Mouse (Mus musculus): ENCODE data around the gene Mrpl48. TPM values are rescaled to one million over a fixed set of nuclear protein-coding genes. Genes with fewer than 3 reads are reported as not detected.

The Mrpl48 gene
- total RNA-seq, 4 experiments from 2014 or later: 69.4 to 78.5 (median 76.5) TPM

DNA sequence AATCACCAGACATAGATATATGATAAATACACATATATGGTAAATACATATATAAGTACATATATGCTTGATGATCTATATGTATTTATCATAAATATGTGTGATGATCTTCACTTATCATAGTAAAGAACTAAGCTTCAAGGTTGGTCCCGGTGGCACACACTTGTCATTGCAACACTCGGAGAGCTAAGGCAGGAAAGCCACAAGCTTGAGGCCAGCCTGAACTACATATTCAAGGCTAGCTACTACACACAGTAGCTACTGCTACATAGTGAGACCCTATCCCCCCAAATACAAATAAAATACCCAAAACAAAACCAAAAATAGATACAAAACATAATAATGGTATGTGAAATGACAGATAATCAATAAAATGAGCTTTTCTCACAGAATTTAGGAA, 72.3 kb downstream of the Mrpl48 start:
- no peak for DNase-seq (ENCODE audit: low spot score)

DNA sequence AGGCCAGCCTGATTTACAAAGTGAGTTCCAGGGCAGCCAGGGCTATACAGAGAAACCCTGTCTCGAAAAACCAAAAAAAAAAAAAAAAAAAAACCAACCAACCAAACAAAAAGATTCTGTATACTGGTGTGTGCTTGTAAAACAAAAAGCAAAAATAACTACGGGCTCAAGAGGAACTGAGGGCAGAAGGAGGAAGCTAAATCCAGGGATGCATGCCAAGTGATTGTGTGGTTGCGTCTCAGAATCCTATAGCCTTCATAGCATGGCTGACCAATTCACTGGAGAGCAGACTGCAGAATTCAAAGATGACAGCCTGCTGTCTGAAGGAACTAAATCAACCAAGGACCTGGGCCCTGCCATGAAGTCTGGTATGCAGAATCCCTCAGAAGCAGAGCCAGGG, 73.9 kb downstream of the Mrpl48 start:
- DNase-seq (ENCODE audit: low spot score): no peak

DNA sequence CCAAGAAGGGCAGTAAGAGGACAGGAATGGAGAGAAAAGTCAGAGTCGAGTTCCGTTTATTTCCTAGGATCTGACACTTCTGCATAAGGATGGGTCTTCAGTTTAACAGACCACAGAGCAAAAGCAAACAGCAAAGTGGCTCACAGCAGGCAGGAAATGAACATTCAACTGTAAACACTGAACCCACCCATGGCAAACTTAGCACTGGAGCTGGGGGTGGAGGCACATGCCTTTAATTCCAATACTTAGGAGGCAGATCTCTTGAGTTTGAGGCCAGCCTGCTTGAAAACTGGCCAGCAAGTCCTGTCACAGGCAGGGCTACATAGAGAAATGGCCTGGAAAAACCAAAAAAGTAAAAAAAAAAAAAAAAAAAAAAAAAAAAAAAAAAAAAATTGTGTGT, 74.6 kb downstream of the Mrpl48 start:
- DNase-seq (ENCODE audit: low spot score): no peak

DNA sequence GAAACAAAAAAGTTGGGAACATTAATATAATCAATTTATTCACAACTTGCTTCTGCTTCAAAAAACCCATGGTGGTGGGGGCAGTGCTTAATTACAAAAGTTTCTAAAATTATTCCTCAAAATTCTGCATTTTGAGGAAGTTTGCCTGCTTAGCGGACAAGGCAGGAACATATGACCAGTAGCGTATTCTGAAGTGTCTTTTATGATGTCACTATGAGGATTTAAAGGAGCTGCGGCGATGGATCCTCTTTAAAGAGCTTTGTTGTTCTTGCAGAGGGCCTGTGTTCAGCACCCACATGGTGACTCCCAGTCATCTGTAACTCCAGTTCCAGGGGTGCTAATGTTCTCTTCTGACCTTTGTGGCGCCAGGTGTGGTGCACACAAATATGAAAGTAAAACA, 77.3 kb downstream of the Mrpl48 start:
- DNase-seq (ENCODE audit: low spot score): no peak

DNA sequence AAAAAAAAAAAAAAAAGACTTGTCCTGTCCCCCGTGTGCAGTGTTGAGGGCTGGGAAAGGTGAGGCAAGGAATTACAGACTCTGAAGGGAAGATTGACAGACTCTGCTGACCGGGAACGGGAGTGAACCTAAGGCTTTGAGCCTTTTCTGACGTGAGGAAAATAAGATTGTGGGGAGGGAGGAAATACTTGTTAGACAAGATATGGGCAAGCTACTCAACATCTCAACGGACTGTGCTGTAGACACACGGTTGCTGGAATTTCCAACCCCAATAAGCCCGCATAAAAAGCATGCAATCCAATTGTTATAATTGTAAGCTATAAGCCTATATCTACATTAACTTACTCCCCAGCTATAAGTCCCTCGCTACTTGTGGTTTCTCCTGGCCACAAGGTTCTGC, 83.4 kb downstream of the Mrpl48 start:
- no peak for DNase-seq (ENCODE audit: low spot score)

DNA sequence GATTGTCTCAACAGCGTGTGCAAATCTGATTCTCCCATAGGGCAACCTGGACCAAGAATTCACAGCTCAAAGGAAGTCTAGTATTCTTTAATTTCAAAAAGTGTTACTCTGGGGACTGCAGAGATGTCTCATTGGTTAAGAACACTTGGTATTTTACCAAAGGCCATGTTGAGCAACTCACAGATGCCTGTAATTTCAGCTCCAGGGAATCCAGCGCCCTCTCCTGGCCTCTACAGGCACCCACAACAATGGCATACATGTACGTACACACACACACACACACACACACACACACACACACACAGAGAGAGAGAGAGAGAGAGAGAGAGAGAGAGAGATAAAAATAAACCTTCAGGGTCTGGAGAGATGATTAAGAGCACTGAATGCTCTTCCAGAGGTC, 85.9 kb downstream of the Mrpl48 start:
- DNase-seq (ENCODE audit: low spot score): no peak

DNA sequence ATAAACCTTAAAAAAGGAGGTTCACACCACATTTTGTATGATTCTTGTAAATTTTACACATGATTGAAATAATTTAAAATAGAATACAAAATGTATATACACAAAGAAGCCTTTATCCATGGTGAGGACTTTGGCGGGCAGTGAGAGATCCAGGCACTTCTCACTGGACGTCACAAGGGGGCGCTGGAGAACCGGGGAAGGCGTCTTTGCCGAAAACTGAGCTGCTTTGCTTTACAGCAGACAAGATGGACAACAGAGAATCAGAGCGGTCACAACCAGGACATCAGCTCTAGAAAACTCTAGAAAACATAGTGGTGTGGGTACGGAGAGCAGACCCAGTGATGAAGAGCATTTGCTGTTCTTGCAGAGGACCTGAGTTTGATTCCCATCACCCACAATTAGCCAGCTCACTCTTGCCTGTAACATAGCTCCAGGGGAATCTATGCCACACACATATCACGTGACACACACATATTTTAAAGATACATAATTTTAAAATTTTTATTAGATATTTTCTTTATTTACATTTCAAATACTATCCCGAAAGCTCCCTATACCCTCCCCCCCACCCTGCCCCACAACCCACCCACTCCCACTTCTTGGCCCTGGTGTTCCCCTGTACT, 87.3 kb downstream of the Mrpl48 start:
- peak; percentile 80 for DNase-seq (ENCODE audit: low spot score)

DNA sequence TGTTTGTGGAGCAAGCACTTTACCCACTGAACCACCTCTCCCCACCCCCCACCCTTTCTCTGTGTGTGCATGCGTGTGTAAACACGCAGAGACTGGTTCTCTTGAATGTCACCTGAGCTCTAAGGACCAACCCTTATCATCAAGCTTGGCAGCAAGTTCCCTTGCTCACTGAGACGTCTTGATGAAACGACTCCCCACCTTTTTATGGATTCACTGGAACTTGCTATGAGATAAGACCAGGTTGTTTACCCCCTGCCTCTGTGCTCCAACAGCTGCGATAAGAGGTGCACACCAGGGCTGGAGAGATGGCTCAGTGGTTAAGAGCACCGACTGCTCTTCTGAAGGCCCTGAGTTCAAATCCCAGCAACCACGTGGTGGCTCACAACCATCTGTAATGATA, 87.9 kb downstream of the Mrpl48 start:
- DNase-seq (ENCODE audit: low spot score): no peak

DNA sequence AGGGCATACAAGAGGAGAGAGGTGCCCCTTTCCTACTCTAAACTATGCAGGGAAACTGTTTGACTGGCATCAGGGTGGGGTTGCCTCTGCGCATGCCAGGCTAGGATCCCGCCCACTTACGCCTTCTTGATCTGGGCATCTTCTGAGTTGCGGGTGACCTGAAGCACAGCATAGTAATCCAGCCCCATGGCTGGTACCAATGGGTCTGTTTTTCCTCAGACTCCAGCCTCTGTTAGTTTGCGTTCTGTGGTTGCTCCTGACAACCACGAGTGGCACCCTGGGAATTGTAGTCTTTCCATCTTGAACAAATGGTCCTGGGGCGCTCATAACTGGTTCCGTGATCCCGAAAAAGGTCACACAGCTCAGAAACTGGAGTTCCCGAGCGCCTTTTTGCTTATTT, 93.5 kb downstream of the Mrpl48 start, which contains the start of gene Dnajb13:
Gene Dnajb13 (minus strand): TSS at position 388 of the 400 bp plus-strand sequence.
- DNase-seq (ENCODE audit: low spot score): no peak

DNA sequence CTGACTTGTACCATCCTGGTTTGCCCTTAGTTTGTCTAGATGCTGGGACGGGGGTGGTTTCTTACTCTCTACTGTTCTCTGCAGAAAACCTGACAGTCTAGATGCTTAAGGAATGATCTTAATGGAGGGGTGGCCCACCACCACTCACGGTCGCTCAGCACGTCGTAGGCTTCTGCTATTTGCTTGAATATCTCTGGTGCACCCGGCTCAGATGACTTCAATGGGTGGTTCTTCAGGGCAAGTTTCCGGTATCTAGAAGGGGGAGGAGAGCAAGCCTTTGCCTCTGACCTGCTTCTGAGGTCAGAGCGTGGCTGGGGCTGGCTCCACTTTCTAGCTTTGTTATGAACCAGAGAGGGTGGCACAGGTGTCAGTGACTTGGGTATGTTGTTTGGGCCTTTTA, 96.5 kb downstream of the Mrpl48 start:
- no peak for DNase-seq (ENCODE audit: low spot score)

DNA sequence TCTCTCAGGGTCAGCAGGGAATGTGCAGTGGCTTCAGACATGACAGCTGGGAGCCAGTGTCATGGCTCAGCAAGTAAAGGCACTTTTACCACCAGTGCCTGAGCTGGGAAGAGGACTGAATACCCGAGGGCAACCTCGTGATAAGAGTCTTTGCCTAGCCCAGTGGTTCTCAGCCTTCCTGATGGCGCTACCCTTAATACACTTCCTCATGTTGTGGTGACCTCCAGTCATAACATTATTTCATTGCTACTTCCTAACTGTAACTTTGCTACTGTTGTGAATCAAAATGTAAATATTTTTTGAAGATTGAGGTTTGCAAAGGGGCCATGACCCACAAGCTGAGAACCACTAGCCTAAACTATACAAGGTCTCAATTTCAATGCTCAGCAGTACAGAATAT, 99.4 kb downstream of the Mrpl48 start:
- no peak for DNase-seq (ENCODE audit: low spot score)

DNA sequence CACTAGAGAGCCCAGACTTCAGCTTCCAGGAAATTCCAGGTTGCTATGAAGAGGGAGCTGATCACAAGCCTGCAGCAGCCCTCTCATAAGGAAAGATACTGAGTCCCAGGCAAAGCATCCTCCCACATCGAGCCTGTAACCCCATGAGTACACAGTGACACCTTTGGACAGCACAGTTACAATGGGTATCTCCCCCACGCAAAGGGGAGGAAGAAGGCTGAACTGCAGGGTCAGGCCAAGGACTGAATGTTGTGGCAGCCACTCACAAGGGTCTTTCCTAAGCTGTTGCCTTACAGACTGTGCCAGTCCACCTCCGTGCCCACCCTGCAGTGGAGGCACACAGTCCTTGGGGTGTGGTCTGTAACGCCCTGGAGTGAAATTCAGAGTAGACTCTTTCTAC, 101.6 kb downstream of the Mrpl48 start:
- no peak for DNase-seq (ENCODE audit: low spot score)

DNA sequence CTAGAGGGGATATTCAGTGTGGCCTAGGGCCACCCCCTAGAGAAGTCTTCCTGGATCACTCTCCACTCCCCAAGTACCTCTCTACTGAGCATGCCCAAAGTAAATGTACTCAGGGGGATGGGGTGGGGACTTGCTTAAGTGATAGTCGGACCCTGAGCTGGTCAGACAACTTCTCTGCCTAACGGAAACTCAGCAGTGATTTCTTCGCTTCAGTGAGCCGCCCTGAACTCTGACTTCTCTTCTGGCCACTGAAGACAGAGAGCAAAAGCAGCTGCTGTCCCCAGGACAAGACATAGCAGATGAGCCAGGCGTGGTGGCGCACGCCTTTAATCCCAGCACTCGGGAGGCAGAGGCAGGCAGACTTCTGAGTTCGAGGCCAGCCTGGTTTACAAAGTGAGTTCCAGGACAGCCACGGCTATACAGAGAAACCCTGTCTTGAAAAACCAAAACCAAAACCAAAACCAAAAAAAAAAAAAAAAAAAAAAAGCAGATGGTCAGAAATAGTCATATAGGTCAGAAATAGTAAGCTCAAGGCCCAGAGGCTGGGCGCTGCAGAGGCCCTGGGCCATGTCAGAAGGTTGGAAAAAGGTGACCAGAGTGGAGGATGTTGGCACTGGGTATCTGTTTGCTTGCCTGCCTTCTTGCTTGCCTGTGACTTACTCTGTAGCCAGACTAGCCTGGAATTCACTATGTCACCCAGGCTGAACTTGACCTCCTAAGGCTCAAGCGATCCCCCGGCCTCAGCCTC, 103.2 kb downstream of the Mrpl48 start:
- DNase-seq (ENCODE audit: low spot score): no peak

DNA sequence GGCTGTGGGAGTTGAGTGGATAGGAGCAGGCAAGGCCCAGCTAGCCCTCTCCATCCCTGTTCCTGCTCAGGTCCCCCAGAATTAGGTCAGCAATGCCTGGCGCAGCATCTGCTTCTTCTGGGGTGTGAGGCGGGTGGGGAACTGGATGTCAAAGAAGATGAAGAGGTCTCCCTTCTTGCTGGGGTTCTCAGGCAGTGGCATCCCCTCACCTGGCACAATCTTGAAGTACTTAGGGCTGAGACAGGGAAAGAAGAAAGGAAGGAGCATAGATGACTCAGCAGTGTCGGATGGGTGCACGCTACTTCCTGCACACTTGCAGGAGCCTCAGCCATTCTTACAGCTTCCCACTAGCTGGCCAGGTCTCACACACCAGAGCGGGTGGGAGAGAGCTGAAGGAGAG, 105.0 kb downstream of the Mrpl48 start:
- no peak for DNase-seq (ENCODE audit: low spot score)

DNA sequence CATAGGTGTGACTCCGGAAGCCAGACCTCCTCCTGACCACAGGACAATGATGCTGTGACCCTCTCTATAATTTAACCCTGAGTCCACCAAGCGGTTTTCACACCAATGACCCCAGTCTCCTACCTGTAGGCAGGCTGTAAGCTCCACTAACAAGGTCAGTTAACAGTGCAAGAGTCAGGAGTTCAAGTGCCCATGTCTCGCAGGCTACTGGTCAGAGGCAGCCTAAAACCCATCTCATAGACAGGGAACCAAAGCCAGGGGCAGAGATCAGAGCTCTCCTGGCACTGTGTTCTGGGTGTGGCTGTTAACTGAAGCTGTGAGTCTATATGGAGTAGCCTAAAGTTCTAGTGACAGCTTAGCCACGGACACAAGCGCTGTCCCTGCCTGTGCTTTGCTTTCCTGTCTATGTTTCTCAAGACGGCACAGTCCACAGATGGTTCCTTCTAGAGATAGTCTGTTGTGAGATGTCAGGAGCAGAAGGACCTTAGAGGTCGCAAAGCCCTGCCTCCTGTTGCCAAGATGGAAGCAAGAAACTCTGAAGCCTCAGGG, 105.7 kb downstream of the Mrpl48 start:
- no peak for DNase-seq (ENCODE audit: low spot score)

DNA sequence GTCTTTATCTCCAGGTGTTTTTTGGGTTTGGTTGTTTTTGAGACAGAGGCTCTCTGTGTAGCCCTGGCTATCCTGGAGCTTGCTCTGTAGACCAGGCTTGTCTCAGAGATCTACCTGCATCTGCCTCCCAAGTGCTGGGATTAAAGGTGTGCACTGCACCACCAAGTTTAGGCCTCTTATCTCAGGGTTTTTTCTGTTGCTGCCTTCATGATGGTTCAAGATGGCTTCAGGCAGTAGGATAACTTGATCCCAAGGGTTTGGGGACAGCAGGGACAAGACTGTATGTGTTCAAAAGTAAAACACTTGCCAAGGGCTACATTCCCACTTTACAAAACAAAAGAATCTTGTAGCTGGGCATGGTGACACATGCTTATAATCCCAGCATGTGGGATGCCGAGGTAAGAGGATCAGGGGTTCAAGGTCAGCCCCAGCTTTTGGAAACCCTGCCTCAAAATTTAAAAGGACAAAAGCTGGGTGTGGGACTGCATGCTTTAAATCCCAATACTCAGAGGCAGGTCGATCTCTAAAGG, 106.2 kb downstream of the Mrpl48 start:
- no peak for DNase-seq (ENCODE audit: low spot score)

DNA sequence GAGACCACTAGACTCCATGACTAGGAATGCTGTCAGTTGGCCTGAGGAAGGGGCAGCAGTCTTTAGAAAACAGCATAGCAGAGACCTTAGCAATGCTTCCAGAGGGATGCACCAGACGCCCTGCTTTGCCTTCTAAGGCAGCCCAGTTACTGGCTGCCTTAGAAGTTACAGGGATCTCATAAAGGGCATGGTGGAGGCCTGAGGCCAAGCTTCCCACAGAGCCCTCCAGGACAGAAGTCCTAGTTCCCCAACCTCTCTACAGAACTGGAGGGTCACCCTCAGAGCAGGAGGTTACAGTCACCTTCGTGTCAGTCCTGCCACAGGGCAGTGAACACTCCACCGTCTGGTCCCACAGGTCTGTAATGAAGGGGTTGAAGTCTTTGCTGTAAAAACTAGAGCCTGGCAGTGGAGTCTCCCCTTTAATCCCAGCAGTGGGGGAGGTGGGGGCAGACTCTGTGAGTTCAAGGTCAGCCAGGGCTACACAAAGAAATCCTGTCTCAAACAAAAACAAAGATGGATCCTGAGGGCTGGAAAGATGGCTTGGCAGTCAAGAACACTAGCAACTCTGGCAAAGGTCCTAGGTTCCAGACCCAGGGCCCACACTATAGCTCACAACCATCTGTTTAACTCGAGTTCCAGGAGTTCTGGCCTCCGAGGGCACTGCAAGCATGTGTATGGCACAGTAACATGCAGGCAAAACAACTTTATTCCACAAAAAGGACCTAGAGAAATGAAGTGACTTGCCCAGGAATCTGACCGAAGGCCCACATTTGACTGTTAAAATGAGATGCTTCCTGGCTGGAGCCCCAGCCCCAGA, 106.9 kb downstream of the Mrpl48 start:
- DNase-seq (ENCODE audit: low spot score): no peak

DNA sequence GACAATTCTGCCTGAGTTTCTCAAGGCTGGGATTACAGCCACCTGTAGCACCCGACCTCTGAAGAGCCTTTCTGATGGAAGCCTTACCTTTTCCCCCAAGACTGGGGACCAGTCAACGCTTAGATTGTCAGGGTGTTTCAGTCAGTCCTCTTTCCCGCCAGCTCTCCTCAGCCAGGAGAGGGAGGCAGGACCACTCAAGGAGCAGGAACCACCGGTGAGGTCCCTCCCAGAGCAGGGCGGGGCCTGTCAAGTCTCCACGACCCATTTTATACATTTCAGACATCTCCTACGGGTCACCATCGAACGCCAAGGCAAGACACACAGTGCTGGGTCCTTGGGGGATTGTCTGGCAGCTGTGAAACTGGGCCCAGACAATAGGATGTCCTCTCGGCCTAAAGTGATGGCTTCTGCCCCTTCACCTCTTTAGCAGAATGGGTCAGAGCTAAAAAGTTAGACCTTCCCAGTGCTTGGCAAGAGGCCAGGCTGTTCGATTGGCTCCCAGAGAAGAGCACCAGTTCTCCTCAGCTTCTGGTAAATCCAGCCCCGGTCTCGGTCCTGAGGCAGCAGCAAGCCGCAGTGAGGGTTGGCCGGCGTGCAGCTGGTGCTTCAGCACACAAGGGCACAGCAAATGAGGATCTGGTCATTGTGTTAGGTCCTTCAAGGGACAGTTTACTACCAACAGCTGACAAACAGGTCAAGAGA, 107.7 kb downstream of the Mrpl48 start:
- peak; percentile 27 for DNase-seq (ENCODE audit: low spot score)

DNA sequence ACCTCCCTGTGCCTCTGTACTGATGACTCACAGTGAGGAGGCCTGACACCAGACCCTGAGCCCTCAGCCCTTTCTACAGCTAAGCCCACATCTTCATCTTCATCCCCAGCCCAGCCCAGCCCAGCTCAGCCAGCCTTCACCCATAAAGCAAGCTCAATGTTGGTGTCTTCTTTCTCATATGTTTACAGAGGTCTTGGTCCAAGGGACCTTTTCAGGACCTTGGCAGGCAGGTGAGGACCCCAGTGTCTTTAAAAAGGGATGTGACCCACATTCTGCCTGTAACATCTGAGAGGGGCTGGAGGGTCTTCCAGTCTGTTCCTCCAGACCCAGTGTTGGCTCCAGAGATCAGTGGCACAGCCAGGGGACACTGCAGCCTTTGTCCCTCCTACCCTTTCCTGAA, 108.6 kb downstream of the Mrpl48 start:
- no peak for DNase-seq (ENCODE audit: low spot score)

DNA sequence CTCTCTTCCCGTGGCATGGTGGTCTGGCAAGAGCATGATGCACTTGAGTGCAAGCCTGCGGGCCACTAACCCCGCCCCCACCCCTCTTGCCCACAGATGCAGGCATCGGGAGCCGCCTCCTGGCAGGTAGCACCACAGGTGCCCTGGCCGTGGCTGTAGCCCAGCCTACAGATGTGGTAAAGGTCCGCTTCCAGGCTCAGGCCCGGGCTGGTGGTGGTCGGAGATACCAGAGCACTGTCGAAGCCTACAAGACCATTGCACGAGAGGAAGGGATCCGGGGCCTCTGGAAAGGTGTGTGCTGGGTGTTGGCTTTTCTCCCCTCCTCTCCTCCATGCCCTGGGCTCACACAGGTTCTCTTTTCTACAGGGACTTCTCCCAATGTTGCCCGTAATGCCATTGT, 110.1 kb downstream of the Mrpl48 start:
- DNase-seq (ENCODE audit: low spot score): no peak

DNA sequence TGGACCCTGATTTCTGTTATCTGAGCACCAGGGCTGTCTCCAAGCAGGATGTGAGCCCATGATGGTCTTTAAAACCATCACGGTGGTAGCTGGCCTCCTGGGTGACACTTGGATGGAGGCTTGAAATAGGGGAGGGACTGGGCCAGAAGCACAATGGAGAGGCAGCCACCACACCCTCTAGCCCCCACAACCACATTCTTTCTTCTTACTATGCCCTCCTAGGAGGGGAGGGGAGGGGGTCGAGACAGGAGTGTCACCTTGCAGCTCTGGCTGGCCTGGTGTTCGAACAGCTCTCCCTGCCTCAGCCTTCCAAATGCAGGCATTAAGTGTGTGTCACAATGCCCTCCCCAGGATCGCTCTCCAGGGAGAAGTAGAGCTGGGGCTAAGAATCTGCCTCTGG, 110.7 kb downstream of the Mrpl48 start:
- DNase-seq (ENCODE audit: low spot score): no peak

DNA sequence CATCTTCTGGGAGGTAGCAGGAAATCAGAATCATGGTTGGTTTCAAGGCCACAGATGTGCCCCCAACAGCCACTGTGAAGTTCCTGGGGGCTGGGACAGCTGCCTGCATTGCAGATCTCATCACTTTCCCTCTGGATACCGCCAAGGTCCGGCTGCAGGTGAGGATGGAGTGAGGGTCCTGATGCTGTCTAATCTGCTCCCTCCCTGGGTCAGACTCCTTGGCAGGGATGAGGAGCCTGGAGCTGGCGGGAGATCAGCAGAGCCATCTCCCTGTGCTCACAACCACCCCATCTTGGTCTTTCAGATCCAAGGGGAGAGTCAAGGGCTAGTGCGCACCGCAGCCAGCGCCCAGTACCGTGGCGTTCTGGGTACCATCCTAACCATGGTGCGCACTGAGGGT, 111.3 kb downstream of the Mrpl48 start:
- DNase-seq (ENCODE audit: low spot score): no peak
